Mouse (Mus musculus) MEL (cell line): ENCODE measurements around the gene Ccna2. TPM values are rescaled to one million over a fixed set of nuclear protein-coding genes. Genes with fewer than 3 reads are reported as not detected.

Experiments used
- DNase-seq: peaks from one replicate; pipeline ENCODE4 v3.0.0; 2011; ENCODE audit warnings: low read depth, low spot score
- H3K27ac ChIP-seq: 2 replicates; pipeline ENCODE4 v1.5.1; 2012; ENCODE audit warnings: low read depth, mild to moderate bottlenecking, control low read depth, low read length, moderate library complexity; ENCODE audit not compliant: control insufficient read depth
- H3K27me3 ChIP-seq, 2 experiments: fragments of 150-350 bp in 1 of 2; sonication (generic) in 1 of 2; 2 replicates each; pipeline ENCODE4 v1.6.1; 2012; ENCODE audit warnings: low read length in 2 of 2, mild to moderate bottlenecking in 2 of 2, improper control_type of control experiment in 1 of 2, moderate library complexity in 1 of 2; ENCODE audit not compliant: insufficient read depth in 2 of 2, control insufficient read depth in 1 of 2
- H3K36me3 ChIP-seq, 2 experiments: 2 replicates each; pipeline ENCODE4 v1.6.1; 2012 to 2014; ENCODE audit warnings: low read length in 2 of 2, improper control_type of control experiment in 1 of 2, inconsistent platforms in 1 of 2, mild to moderate bottlenecking in 1 of 2; ENCODE audit not compliant: insufficient read depth in 2 of 2, control insufficient read depth in 1 of 2
- H3K4me1 ChIP-seq, 2 experiments: fragments of 150-350 bp in 1 of 2; sonication (generic) in 1 of 2; 2 replicates each; pipeline ENCODE4 v1.6.1; 2012; ENCODE audit warnings: low read length in 2 of 2, improper control_type of control experiment in 1 of 2, mild to moderate bottlenecking in 1 of 2; ENCODE audit not compliant: insufficient read depth in 2 of 2, control insufficient read depth in 1 of 2
- H3K4me3 ChIP-seq, 2 experiments: fragments of 150-350 bp in 1 of 2; sonication (generic) in 1 of 2; 2 replicates each; pipeline ENCODE4 v1.5.1; 2012; ENCODE audit warnings: low read depth in 2 of 2, low read length in 2 of 2, mild to moderate bottlenecking in 2 of 2, moderate library complexity in 2 of 2, control low read depth in 1 of 2, improper control_type of control experiment in 1 of 2; ENCODE audit not compliant: control insufficient read depth in 1 of 2, insufficient read depth in 1 of 2
- H3K79me2 ChIP-seq: 2 replicates; pipeline ENCODE4 v1.6.1; 2012; ENCODE audit warnings: mild to moderate bottlenecking, low read length, moderate library complexity; ENCODE audit not compliant: control insufficient read depth, poor library complexity, insufficient read depth
- H3K9ac ChIP-seq: 2 replicates; pipeline ENCODE4 v1.6.1; 2012; ENCODE audit warnings: low read depth, mild to moderate bottlenecking, control low read depth, low read length, moderate library complexity; ENCODE audit not compliant: control insufficient read depth, poor library complexity, severe bottlenecking
- H3K9me3 ChIP-seq: fragments of 150-350 bp; sonication (generic); replicated peaks from 2 replicates; pipeline ENCODE4 v1.6.1; 2012; ENCODE audit warnings: mild to moderate bottlenecking, low read length, improper control_type of control experiment, moderate library complexity; ENCODE audit not compliant: insufficient read depth
- BHLHE40 ChIP-seq: IDR thresholded peaks from 2 replicates; pipeline ENCODE4 v1.6.1; 2012; ENCODE audit warnings: low read depth, mild to moderate bottlenecking, inconsistent platforms, low read length, improper control_type of control experiment, borderline replicate concordance
- CTCF ChIP-seq, 3 experiments: IDR thresholded peaks in 2 of 3; conservative IDR thresholded peaks in 1 of 3; 2 replicates each; pipeline ENCODE4 v1.5.1; 2011 to 2012; ENCODE audit warnings: low read length in 3 of 3, low read depth in 2 of 3, mild to moderate bottlenecking in 2 of 3, improper control_type of control experiment in 1 of 3, inconsistent platforms in 1 of 3, mixed read lengths in 1 of 3, moderate library complexity in 1 of 3; ENCODE audit not compliant: control insufficient read depth in 1 of 3, insufficient read depth in 1 of 3, poor library complexity in 1 of 3, severe bottlenecking in 1 of 3
- E2F4 ChIP-seq: IDR thresholded peaks from 2 replicates; pipeline ENCODE4 v1.6.1; 2011; ENCODE audit warnings: low read depth, low read length, improper control_type of control experiment, borderline replicate concordance
- ELF1 ChIP-seq: IDR thresholded peaks from 2 replicates; pipeline ENCODE4 v1.6.1; 2014; ENCODE audit warnings: low read depth, mild to moderate bottlenecking, inconsistent platforms, low read length, improper control_type of control experiment, moderate library complexity
- EP300 ChIP-seq, 2 experiments: IDR thresholded peaks; 2 replicates each; pipeline ENCODE4 v1.6.1; 2011; ENCODE audit warnings: improper control_type of control experiment in 2 of 2, low read length in 2 of 2, low read depth in 1 of 2, mild to moderate bottlenecking in 1 of 2
- ETS1 ChIP-seq: IDR thresholded peaks from 2 replicates; pipeline ENCODE4 v1.6.1; 2012; ENCODE audit warnings: low read depth, mild to moderate bottlenecking, inconsistent platforms, low read length, improper control_type of control experiment, moderate library complexity
- JUND ChIP-seq: IDR thresholded peaks from 2 replicates; pipeline ENCODE4 v1.6.1; 2011; ENCODE audit warnings: low read depth, mild to moderate bottlenecking, improper control_type of control experiment, low read length
- KAT2A ChIP-seq: conservative IDR thresholded peaks from 2 replicates; pipeline ENCODE4 v1.6.1; 2012; ENCODE audit warnings: low read depth, low read length, improper control_type of control experiment, inconsistent platforms
- MAFK ChIP-seq: IDR thresholded peaks from 2 replicates; pipeline ENCODE4 v1.6.1; 2011; ENCODE audit warnings: low read depth, mild to moderate bottlenecking, low read length, improper control_type of control experiment, borderline replicate concordance
- MAX ChIP-seq: IDR thresholded peaks from 2 replicates; pipeline ENCODE4 v1.6.1; 2011; ENCODE audit warnings: low read length, improper control_type of control experiment
- MAZ ChIP-seq: IDR thresholded peaks from 2 replicates; pipeline ENCODE4 v1.6.1; 2012; ENCODE audit warnings: low read depth, mild to moderate bottlenecking, inconsistent platforms, low read length, improper control_type of control experiment
- MYB ChIP-seq: IDR thresholded peaks from 2 replicates; pipeline ENCODE4 v1.6.1; 2011; ENCODE audit warnings: mild to moderate bottlenecking, low read depth, low read length, improper control_type of control experiment
- TAL1 ChIP-seq: IDR thresholded peaks from 2 replicates; pipeline ENCODE4 v1.6.1; 2012; ENCODE audit warnings: mild to moderate bottlenecking, inconsistent platforms, low read length, moderate library complexity, mixed read lengths
- TCF12 ChIP-seq: IDR thresholded peaks from 2 replicates; pipeline ENCODE4 v1.6.1; 2014; ENCODE audit warnings: low read depth, mild to moderate bottlenecking, inconsistent platforms, low read length, improper control_type of control experiment, moderate library complexity
- ZNF384 ChIP-seq: IDR thresholded peaks from 2 replicates; pipeline ENCODE4 v1.6.1; 2012; ENCODE audit warnings: low read depth, mild to moderate bottlenecking, inconsistent platforms, low read length, improper control_type of control experiment
- polyA plus RNA-seq, 2 experiments: library from polyadenylated mRNA; stranded (reverse) in 1 of 2; unstranded in 1 of 2; fragments of >175 nt in 1 of 2; fragments of >200 nt in 1 of 2; gene quantifications; 2 replicates each; pipeline versions ENCODE4 v1.2.1 to v1.2.4; 2012; ENCODE audit warnings: low replicate concordance in 2 of 2, low read depth in 1 of 2; ENCODE audit not compliant: insufficient read length in 2 of 2, insufficient read depth in 1 of 2, missing spikeins in 1 of 2
- total RNA-seq: library from RNA; depleted of rRNA; stranded (reverse); fragments of 300-350 nt; gene quantifications from 2 replicates; pipeline ENCODE4 v1.2.3, GENCODE M21; 2012

The Ccna2 gene
- total and polyA plus RNA-seq, 3 experiments, result 124 to 487 (median 180) TPM

- TF ChIP-seq MAZ (no peak), CTCF (IDR thresholded peaks at IDR 0.05 in 2 of 3, conservative IDR thresholded peaks at IDR 0.05 in 1 of 3; ENCODE audit: control insufficient read depth in 1 of 3, insufficient read depth in 1 of 3, low read depth in 2 of 3, low read length in 3 of 3, poor library complexity in 1 of 3, severe bottlenecking in 1 of 3) (no peak), TAL1 (no peak), EP300 (IDR thresholded peaks at IDR 0.05; ENCODE audit: low read depth in 1 of 2, low read length in 2 of 2) (no peak), MAX (0 out of 2 replicates have a peak, but pooled peaks have one; percentile 37), TCF12 (no peak), BHLHE40 (no peak), JUND (no peak), ETS1 (no peak), KAT2A (no peak)
These were observed 19.4 kb downstream of the Ccna2 start, which contains the start of gene Exosc9 (continued) for GRCm38 (mm10) chr3:36552406-36553047.

GRCm38 (mm10) chr3:36551851-36552384 is 20.0 kb downstream of the Ccna2 start:
- Histone ChIP-seq H3K4me1 (peaks cover 0 to 4% of the 10 kb centered on the region in 2 experiments; a peak in 1 of 4 replicates), H3K36me3 (peaks cover 0 to 5% of the 10 kb centered on the region in 2 experiments; a peak in 2 of 4 replicates), H3K27ac (no peak overlapping the region), H3K79me2 (peaks cover 6% of the 10 kb centered on the region), H3K4me3 (peak overlapping the region; percentile 51 to 97), H3K27me3 (no peaks in the 10 kb centered on the region), H3K9ac (peak overlapping the region; percentile 15; the same call in 1 of the 2 replicates), H3K9me3 (no peaks in the 10 kb centered on the region)
- DNase-seq, result no peak
- TF ChIP-seq ELF1 (no peak), MYB (no peak), E2F4 (no peak)

GRCm38 (mm10) chr3:36551343-36551742 is 20.6 kb downstream of the Ccna2 start:
- H3K4me3 ChIP-seq, result no peak overlapping the region
- peaks cover 6% of the 10 kb centered on the region for H3K79me2 ChIP-seq
- no peak for DNase-seq
- no peaks in the 10 kb centered on the region for H3K9me3 ChIP-seq
- peaks cover 0 to 4% of the 10 kb centered on the region in 2 experiments; a peak in 1 of 4 replicates for H3K4me1 ChIP-seq
- TF ChIP-seq MAFK (no peak), ZNF384 (no peak)
- no peak overlapping the region for H3K27ac ChIP-seq
- no peaks in the 10 kb centered on the region for H3K27me3 ChIP-seq
- no peak overlapping the region for H3K9ac ChIP-seq
- peaks cover 0 to 2% of the 10 kb centered on the region in 2 experiments; a peak in 2 of 4 replicates for H3K36me3 ChIP-seq
